Mouse (Mus musculus) intestine, embryonic 16.5 days (tissue): ENCODE data around the gene Gm20388. TPM values are rescaled to one million over a fixed set of nuclear protein-coding genes. Genes with fewer than 3 reads are reported as not detected.

Experiments used
- ATAC-seq: fragments of 200-750 bp; cut with Nextera tagmentation; 2 replicates; pipeline ENCODE4 v1.8.0; 2017; ENCODE audit warnings: moderate TSS enrichment, moderate library complexity
- H3K27ac ChIP-seq: fragments of 300-500 bp; sonication (generic); 2 replicates; pipeline ENCODE4 v1.5.1; 2014; ENCODE audit warnings: mild to moderate bottlenecking, low read length
- H3K27me3 ChIP-seq: fragments of 300-500 bp; sonication (generic); replicated peaks from 2 replicates; pipeline ENCODE4 v1.6.1; 2014; ENCODE audit warnings: low read length, control low read depth, mixed read lengths; ENCODE audit not compliant: control insufficient read depth, insufficient read depth
- H3K36me3 ChIP-seq: fragments of 300-500 bp; sonication (generic); 2 replicates; pipeline ENCODE4 v1.6.1; 2014; ENCODE audit warnings: low read length, control low read depth; ENCODE audit not compliant: control insufficient read depth, insufficient read depth
- H3K4me1 ChIP-seq: fragments of 300-500 bp; sonication (generic); 2 replicates; pipeline ENCODE4 v1.6.1; 2014; ENCODE audit warnings: low read length, control low read depth, mixed read lengths; ENCODE audit not compliant: control insufficient read depth, insufficient read depth
- H3K4me2 ChIP-seq: fragments of 300-500 bp; sonication (generic); 2 replicates; pipeline ENCODE4 v1.6.1; 2014; ENCODE audit warnings: low read depth, low read length, control low read depth
- H3K4me3 ChIP-seq: fragments of 300-500 bp; sonication (generic); 2 replicates; pipeline ENCODE4 v1.5.1; 2014; ENCODE audit warnings: mild to moderate bottlenecking, low read length
- H3K9ac ChIP-seq: fragments of 300-500 bp; sonication (generic); 2 replicates; pipeline ENCODE4 v1.6.1; 2014; ENCODE audit warnings: low read depth, low read length
- H3K9me3 ChIP-seq: fragments of 300-500 bp; sonication (generic); 2 replicates; pipeline ENCODE4 v1.6.1; 2016; ENCODE audit warnings: low read length, control low read depth; ENCODE audit not compliant: control insufficient read depth
- WGBS: fragments of 180-500 bp; shearing (Covaris S2); extraction: QIAGEN DNeasy Blood & Tissue Kit; methylation state at CpG from one replicate; pipeline ENCODE4 v1.1.7; 2014; 5-methylcytosine and 5-hydroxymethylcytosine counted together
- polyA plus RNA-seq: library from polyadenylated mRNA; unstranded; fragments of >200 nt; fragmentation: Nextera tagmentation; extraction: Ambion mirVana; gene quantifications from 2 replicates; pipeline ENCODE4 v1.2.1, GENCODE M21; 2015

The Gm20388 gene
- polyA plus RNA-seq, 1 experiment from 2014 or later = 5.8 TPM

GRCm38 (mm10) chr8:120513638-120514461, 603.2 kb downstream of the Gm20388 start:
- WGBS = 57% methylated on average over 26 of the region's 26 CpGs
- Histone ChIP-seq H3K9me3 (no peaks in the 10 kb centered on the region), H3K4me3 (no peak overlapping the region), H3K4me2 (no peak overlapping the region), H3K27ac (no peak overlapping the region), H3K4me1 (peaks cover 78% of the 10 kb centered on the region), H3K27me3 (no peaks in the 10 kb centered on the region), H3K36me3 (no peaks in the 10 kb centered on the region), H3K9ac (no peak overlapping the region)
- no peak for ATAC-seq

- H3K4me3 ChIP-seq = no peak overlapping the region
- no peaks in the 10 kb centered on the region for H3K36me3 ChIP-seq
- no peaks in the 10 kb centered on the region for H3K9me3 ChIP-seq
- WGBS = 90% methylated on average over 2 of the region's 2 CpGs
- no peak overlapping the region for H3K9ac ChIP-seq
- no peak overlapping the region for H3K27ac ChIP-seq
- H3K4me2 ChIP-seq = no peak overlapping the region
- no peak for ATAC-seq
- H3K27me3 ChIP-seq = no peaks in the 10 kb centered on the region
- peaks cover 78% of the 10 kb centered on the region for H3K4me1 ChIP-seq
These were observed 604.6 kb downstream of the Gm20388 start for GRCm38 (mm10) chr8:120515214-120515613.

- no peaks in the 10 kb centered on the region for H3K9me3 ChIP-seq
- no peak overlapping the region for H3K27ac ChIP-seq
- 93% methylated on average over 6 of the region's 6 CpGs for WGBS
- H3K4me2 ChIP-seq = no peak overlapping the region
- no peak for ATAC-seq
- no peaks in the 10 kb centered on the region for H3K36me3 ChIP-seq
- no peaks in the 10 kb centered on the region for H3K27me3 ChIP-seq
- H3K4me3 ChIP-seq = no peak overlapping the region
- peaks cover 78% of the 10 kb centered on the region for H3K4me1 ChIP-seq
- H3K9ac ChIP-seq = no peak overlapping the region
These were observed 605.0 kb downstream of the Gm20388 start for GRCm38 (mm10) chr8:120515650-120516049.

DNA sequence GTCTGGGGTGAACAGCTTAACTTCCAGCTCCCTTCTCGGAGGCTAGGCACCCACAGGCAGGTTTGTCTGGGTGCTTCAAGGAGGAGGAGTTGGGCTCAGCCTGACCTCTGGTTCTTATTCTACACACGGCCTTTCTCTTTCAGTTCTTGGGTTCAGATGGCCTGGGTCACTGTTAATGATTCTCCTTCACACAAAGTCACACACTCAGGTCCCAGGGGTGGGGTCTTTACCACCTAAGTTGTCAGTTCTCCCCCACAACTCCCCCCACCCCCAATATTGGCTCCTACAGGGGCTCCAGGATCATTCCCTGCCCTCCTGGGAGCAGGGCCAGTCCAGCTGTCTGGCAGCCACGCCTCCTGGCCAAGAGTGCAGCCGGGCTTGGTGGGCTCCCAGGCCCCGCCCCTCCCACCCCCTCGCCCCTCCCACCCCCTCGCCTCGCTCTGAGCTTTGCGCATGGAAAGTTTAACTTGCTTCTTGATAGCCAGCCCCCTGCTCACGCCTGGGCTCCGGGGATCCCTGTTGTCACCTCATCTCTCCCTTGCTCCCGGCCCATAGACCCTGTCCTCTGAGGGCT, 605.6 kb downstream of the Gm20388 start:
- peak; percentile 14; the same call in 1 of the 2 replicates for ATAC-seq
- H3K4me2 ChIP-seq = no peak overlapping the region
- no peak overlapping the region for H3K4me3 ChIP-seq
- no peaks in the 10 kb centered on the region for H3K9me3 ChIP-seq
- WGBS = 20% methylated on average over 12 of the region's 12 CpGs
- peaks cover 78% of the 10 kb centered on the region for H3K4me1 ChIP-seq
- H3K9ac ChIP-seq = no peak overlapping the region; the same call in 1 of the 2 replicates
- no peaks in the 10 kb centered on the region for H3K36me3 ChIP-seq
- H3K27me3 ChIP-seq = no peaks in the 10 kb centered on the region
- H3K27ac ChIP-seq = peak overlapping the region; percentile 32; the same call in 1 of the 2 replicates

DNA sequence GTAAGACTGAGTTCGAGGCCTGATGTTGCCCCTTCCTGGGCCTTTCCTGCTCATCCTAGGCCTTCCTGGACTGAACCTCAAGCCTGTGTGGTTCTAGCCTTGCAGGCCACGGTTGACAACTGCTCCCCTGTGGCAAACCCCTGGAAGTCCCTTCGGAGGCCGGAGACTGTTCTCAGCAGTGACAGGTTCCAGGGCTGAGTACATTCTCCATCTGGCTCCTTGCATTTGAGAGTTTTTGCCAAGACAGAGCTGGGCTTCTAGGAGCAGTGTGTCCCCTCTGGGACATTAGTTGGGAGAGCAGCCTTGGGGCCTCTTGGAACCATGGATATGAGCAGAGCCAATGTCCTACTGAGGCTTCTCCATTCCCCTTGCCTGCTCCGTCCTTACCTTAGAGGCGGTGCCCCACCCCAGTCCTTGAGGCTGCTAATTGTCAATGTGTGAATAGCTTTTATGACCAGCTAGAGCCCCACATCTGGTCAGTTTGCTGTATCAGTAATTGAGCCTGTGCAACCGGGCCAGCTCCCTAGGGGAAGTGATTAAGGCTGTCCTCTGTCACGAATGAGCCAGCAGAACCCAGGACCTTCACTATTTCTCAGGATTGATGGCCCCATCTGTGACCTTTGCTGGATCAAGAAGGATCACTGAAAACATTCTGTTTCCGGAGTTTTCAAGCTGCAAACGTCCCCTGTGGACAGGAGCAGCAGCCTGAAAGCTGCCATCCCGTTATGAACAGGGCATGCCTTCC, 607.2 kb downstream of the Gm20388 start:
- ATAC-seq = peak; percentile 14; the same call in 1 of the 2 replicates
- Histone ChIP-seq H3K4me3 (no peak overlapping the region), H3K9me3 (no peaks in the 10 kb centered on the region), H3K9ac (peak overlapping the region; percentile 4; the same call in 1 of the 2 replicates), H3K4me2 (no peak overlapping the region), H3K36me3 (no peaks in the 10 kb centered on the region), H3K27ac (peak overlapping the region; percentile 34), H3K4me1 (peaks cover 76% of the 10 kb centered on the region), H3K27me3 (no peaks in the 10 kb centered on the region)
- WGBS = 44% methylated on average over 11 of the region's 11 CpGs

GRCm38 (mm10) chr8:120518736-120519534, 608.3 kb downstream of the Gm20388 start:
- Histone ChIP-seq H3K4me2 (no peak overlapping the region), H3K9ac (no peak overlapping the region), H3K36me3 (no peaks in the 10 kb centered on the region), H3K4me3 (no peak overlapping the region), H3K9me3 (no peaks in the 10 kb centered on the region), H3K27me3 (no peaks in the 10 kb centered on the region), H3K27ac (0 out of 2 replicates have a peak overlapping the region, but pooled peaks have one; percentile 19), H3K4me1 (peaks cover 67% of the 10 kb centered on the region)
- WGBS = 71% methylated on average over 14 of the region's 14 CpGs
- peak; percentile 27; the same call in 1 of the 2 replicates for ATAC-seq

GRCm38 (mm10) chr8:120520287-120520686, 609.6 kb downstream of the Gm20388 start:
- 66% methylated on average over 15 of the region's 15 CpGs for whole genome bisulfite sequencing

DNA sequence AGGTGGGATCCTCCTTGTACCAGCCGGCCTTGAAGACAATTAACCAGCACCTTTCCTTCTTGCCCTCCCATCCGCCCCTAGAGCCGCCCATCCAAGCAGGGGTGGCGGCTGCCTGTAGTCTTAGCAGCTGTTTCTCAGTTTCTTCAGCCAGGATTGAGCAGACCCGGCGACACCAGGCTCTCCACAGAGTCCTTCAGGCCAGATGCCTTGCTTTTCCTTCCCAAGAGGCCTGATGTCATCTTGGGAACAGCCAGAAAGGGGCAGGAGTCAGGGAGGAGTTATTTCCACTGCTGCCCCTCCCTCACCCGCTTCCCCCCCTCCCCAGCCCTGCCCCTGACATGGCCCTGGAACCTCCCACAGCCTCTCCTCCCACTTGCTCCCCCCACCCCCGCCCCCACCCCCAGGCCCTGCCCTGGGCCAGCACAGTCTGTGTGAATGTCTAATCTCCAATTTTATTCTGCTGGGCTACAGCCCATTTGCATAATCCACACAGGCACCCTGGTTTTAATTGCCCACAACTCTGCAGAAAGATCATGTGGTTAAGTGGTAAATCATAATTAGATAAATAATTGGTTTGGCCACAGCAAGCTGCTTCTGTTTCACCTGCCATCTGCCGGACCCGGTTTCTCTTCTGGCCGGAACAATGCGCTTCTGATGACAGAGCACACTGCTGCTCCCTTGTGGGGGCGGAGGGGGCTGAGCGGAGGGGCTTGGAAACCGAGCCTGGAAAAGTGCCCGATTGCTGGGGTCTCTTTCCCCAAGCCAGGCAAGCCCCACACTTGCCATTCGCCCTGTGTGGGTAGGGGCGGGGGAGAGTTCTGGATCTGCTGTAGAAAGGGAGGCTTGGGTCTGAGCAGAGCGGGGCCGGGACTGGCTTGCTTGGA, 610.3 kb downstream of the Gm20388 start:
- no peaks in the 10 kb centered on the region for H3K9me3 ChIP-seq
- H3K4me3 ChIP-seq = no peak overlapping the region
- peak overlapping the region; percentile 59 for H3K27ac ChIP-seq
- H3K27me3 ChIP-seq = no peaks in the 10 kb centered on the region
- 31% methylated on average over 20 of the region's 20 CpGs for WGBS
- peak; percentile 40 for ATAC-seq
- H3K4me2 ChIP-seq = no peak overlapping the region
- no peaks in the 10 kb centered on the region for H3K36me3 ChIP-seq
- peaks cover 72% of the 10 kb centered on the region for H3K4me1 ChIP-seq
- peak overlapping the region; percentile 36; the same call in 1 of the 2 replicates for H3K9ac ChIP-seq

More at GRCm38 (mm10) chr8:120520287-120520686, 609.6 kb downstream of the Gm20388 start:
- 0 out of 2 replicates have a peak overlapping the region, but pooled peaks have one; percentile 31 for H3K9ac ChIP-seq
- no peak overlapping the region for H3K4me3 ChIP-seq
- no peaks in the 10 kb centered on the region for H3K36me3 ChIP-seq
- no peaks in the 10 kb centered on the region for H3K9me3 ChIP-seq
- H3K27ac ChIP-seq = 0 out of 2 replicates have a peak overlapping the region, but pooled peaks have one; percentile 47
- H3K4me2 ChIP-seq = no peak overlapping the region
- H3K4me1 ChIP-seq = peaks cover 66% of the 10 kb centered on the region
- H3K27me3 ChIP-seq = no peaks in the 10 kb centered on the region
- ATAC-seq = no peak
